In the genomic region with DNA sequence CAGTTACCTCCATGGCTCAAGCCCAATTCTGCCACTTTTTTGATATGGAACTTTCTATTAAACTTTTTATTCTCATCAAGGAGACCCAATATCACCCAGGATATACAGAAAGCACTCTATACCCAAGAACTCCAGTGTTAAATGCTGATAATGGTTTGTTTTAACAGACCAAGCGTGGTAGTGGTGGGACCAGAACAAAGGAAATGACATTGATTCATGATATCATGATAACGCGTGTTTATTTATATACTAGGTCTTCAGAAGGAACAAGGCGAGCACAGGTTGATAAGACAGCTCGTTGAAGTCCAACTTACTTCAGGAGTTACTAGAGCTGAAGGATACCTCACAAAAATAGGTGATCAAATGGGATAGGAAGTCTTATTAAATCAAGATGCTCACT, we compare ENCODE assay signal across 24 mouse cellular contexts. TPM values are rescaled to one million over a fixed set of nuclear protein-coding genes. Genes with fewer than 3 reads are reported as not detected.
DNase-seq lines count a peak whose midpoint lies in the region; ATAC-seq and TF ChIP-seq lines count a peak whose summit lies in the region.
"Had no signal": no experiment of that assay in that cellular context is flagged by ENCODE, and none has a peak within 500 bp of the region (broad histone marks: within the 10 kb centered on the region; RNA-seq: fewer than 3 reads in every experiment).

No protein-coding gene starts in this region.

- no peak overlapping the region for H3K4me3 ChIP-seq in heart, embryonic 13.5 days
- no peak overlapping the region for H3K4me3 ChIP-seq in heart, embryonic 11.5 days (ENCODE audit: low read depth, low read length)
- no peak overlapping the region for H3K4me3 ChIP-seq in layer of hippocampus, adult 2 months
- H3K4me3 ChIP-seq: forebrain, embryonic 10.5 days; forebrain, embryonic 13.5 days; gastrocnemius, adult 2 months; heart, adult 2 months; hindbrain, embryonic 10.5 days; hindbrain, embryonic 13.5 days; intestine, embryonic 15.5 days had no signal

- H3K9me3 ChIP-seq in heart, embryonic 13.5 days = no peaks in the 10 kb centered on the region
- H3K9me3 ChIP-seq in heart, embryonic 11.5 days (replicated peaks; ENCODE audit: control insufficient read depth, low read length) = no peaks in the 10 kb centered on the region
- H3K9me3 ChIP-seq: forebrain, embryonic 10.5 days; forebrain, embryonic 13.5 days; hindbrain, embryonic 10.5 days; hindbrain, embryonic 13.5 days; intestine, embryonic 15.5 days had no signal

- no peak overlapping the region for H3K9ac ChIP-seq in heart, embryonic 13.5 days
- no peak overlapping the region for H3K9ac ChIP-seq in heart, embryonic 11.5 days (ENCODE audit: low read depth, low read length)
- H3K9ac ChIP-seq: forebrain, embryonic 13.5 days; forebrain, postnatal 0 days; hindbrain, embryonic 13.5 days; intestine, embryonic 15.5 days had no signal

- WGBS in heart, embryonic 13.5 days = 27% methylated on average over 5 of the region's 5 CpGs
- WGBS in heart, embryonic 11.5 days (ENCODE audit: insufficient replicate concordance) = 22% methylated on average over 5 of the region's 5 CpGs

- H3K4me2 ChIP-seq in heart, embryonic 13.5 days = no peak overlapping the region
- no peak overlapping the region for H3K4me2 ChIP-seq in heart, embryonic 11.5 days
- H3K4me2 ChIP-seq: forebrain, embryonic 13.5 days; hindbrain, embryonic 13.5 days; intestine, embryonic 15.5 days had no signal

- peak overlapping the region; percentile 59 for H3K27ac ChIP-seq in heart, embryonic 13.5 days (replicated peaks)
- no peak overlapping the region for H3K27ac ChIP-seq in heart, embryonic 11.5 days (ENCODE audit: low read depth, low read length)
- H3K27ac ChIP-seq in layer of hippocampus, adult 2 months = peak overlapping the region; percentile 54; the same call in 1 of the 2 replicates
- H3K27ac ChIP-seq: forebrain, embryonic 10.5 days; forebrain, embryonic 13.5 days; gastrocnemius, adult 2 months; heart, adult 2 months; hindbrain, embryonic 10.5 days; hindbrain, embryonic 13.5 days; intestine, embryonic 15.5 days had no signal

- no peak for TF ChIP-seq CTCF in layer of hippocampus, adult 2 months (conservative IDR thresholded peaks at IDR 0.05)

- H3K4me1 ChIP-seq in heart, embryonic 13.5 days = peaks cover 42% of the 10 kb centered on the region
- peaks cover 14% of the 10 kb centered on the region for H3K4me1 ChIP-seq in heart, embryonic 11.5 days (ENCODE audit: control insufficient read depth, insufficient read depth, low read length)
- H3K4me1 ChIP-seq: forebrain, embryonic 10.5 days; forebrain, embryonic 13.5 days; hindbrain, embryonic 13.5 days; intestine, embryonic 15.5 days had no signal

- ATAC-seq in heart, embryonic 13.5 days (ENCODE audit: extremely low read depth, insufficient number of reproducible peaks, low FRiP score, low TSS enrichment) = no peak
- no peak for ATAC-seq in heart, embryonic 11.5 days (replicated peaks; ENCODE audit: insufficient number of reproducible peaks, low FRiP score, low TSS enrichment)
- peak; percentile 75 for ATAC-seq in megakaryocyte-erythroid progenitor cell, adult 5-6 weeks (replicated peaks; ENCODE audit: low FRiP score, low TSS enrichment, poor library complexity, severe bottlenecking)
- ATAC-seq: activated CD4-positive, CD25-positive, alpha-beta regulatory T cell, adult 4 months; CD4-positive, CD25-positive, alpha-beta regulatory T cell, adult 4 months; forebrain, embryonic 13.5 days; forebrain, postnatal 0 days; hindbrain, embryonic 16.5 days; intestine, embryonic 15.5 days had no signal

- DNase-seq in layer of hippocampus, adult 2 months (ENCODE audit: low spot score in 2 of 2) = no peak
- no peak for DNase-seq in layer of hippocampus, adult 9-11 months
- DNase-seq in lung, postnatal 4 days = no peak
- DNase-seq: adrenal gland, adult 8-10 months; adrenal gland, postnatal 25 days; cerebellum, adult 11-12 months; cerebellum, adult 8-10 months; cerebellum, postnatal 14 days; forebrain, postnatal 0 days; gastrocnemius, adult 2 months; gastrocnemius, postnatal 14 days; heart, adult 2 months; kidney, adult 11 months had no signal

- H3K36me3 ChIP-seq in heart, embryonic 13.5 days = peaks cover 27% of the 10 kb centered on the region
- peaks cover 5% of the 10 kb centered on the region; the same call in 1 of the 2 replicates for H3K36me3 ChIP-seq in heart, embryonic 11.5 days (ENCODE audit: control insufficient read depth, insufficient read depth, low read length)

- no peaks in the 10 kb centered on the region for H3K27me3 ChIP-seq in heart, embryonic 13.5 days (replicated peaks)
- no peaks in the 10 kb centered on the region for H3K27me3 ChIP-seq in heart, embryonic 11.5 days (ENCODE audit: control insufficient read depth, insufficient read depth, low read length)
- H3K27me3 ChIP-seq: forebrain, embryonic 13.5 days; hindbrain, embryonic 13.5 days; intestine, embryonic 15.5 days had no signal

RNA-seq across cellular contexts. Expression of a gene that starts 52.0 kb away (rescaled TPM):
- 10.3 and 11.0 TPM in 2 replicates for polyA plus RNA-seq in heart, embryonic 13.5 days (2015; fragmentation: Nextera tagmentation; extraction: Ambion mirVana)
- 12.5 and 14.2 TPM in 2 replicates for polyA plus RNA-seq in heart, embryonic 11.5 days (2014; fragmentation: Nextera tagmentation; extraction: Ambion mirVana)
- 10 to 100 TPM; 57.6 to 59.9 TPM for total RNA-seq in layer of hippocampus, adult 2 months (2021)
- 13.7 and 15.9 TPM in 2 replicates for total RNA-seq in megakaryocyte-erythroid progenitor cell, adult 5-6 weeks (2014; fragmentation: Nextera tagmentation)
- total RNA-seq in megakaryocyte-erythroid progenitor cell, adult 5-6 weeks (2017) = 19.6 and 28.1 TPM in 2 replicates
